Comparison of ENCODE assay signal across 9 mouse cellular contexts in the genomic region with DNA sequence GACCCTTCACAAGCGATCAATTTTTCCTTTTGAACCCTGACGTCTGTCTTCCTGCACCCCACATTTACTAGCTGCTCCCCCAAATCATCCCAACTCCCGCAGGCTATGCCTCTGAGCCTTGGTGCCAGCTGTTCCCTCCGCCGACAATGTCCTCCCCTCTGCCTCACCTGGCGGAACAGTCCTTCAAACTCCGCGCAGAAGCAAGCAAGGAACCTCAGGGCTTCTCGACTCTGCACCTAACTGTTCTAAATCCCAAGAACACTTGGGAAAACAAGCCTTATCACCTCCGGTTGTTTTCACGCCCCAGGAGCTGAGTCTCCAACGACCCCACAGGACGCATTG. TPM values are rescaled to one million over a fixed set of nuclear protein-coding genes. Genes with fewer than 3 reads are reported as not detected.
DNase-seq lines count a peak whose midpoint lies in the region; ATAC-seq and TF ChIP-seq lines count a peak whose summit lies in the region.
"Had no signal": no experiment of that assay in that cellular context is flagged by ENCODE, and none has a peak within 500 bp of the region (broad histone marks: within the 10 kb centered on the region; RNA-seq: fewer than 3 reads in every experiment).

No protein-coding gene starts in this region.

- intact Hi-C loops in gastrocnemius, postnatal 14 days (cut with DNase I; ENCODE audit: low total_unique reads), result no loop called here

- peak overlapping the region; percentile 99 for H3K9ac ChIP-seq in ES-Bruce4 (ENCODE audit: low read depth, poor library complexity, severe bottlenecking)
- peak overlapping the region; percentile 98 for H3K9ac ChIP-seq in forebrain, embryonic 13.5 days
- H3K9ac ChIP-seq in kidney, embryonic 14.5 days (ENCODE audit: low read depth, low read length), result peak overlapping the region; percentile 99
- H3K9ac ChIP-seq in midbrain, embryonic 12.5 days (replicated peaks), result peak overlapping the region; percentile 98

- H3K36me3 ChIP-seq in ES-Bruce4 (ENCODE audit: control insufficient read depth, insufficient read depth, low read length, poor library complexity, severe bottlenecking), result no peaks in the 10 kb centered on the region
- H3K36me3 ChIP-seq in forebrain, embryonic 13.5 days (ENCODE audit: poor library complexity, severe bottlenecking), result no peaks in the 10 kb centered on the region
- no peaks in the 10 kb centered on the region for H3K36me3 ChIP-seq in kidney, embryonic 14.5 days (ENCODE audit: control insufficient read depth, insufficient read depth, low read length)
- H3K36me3 ChIP-seq in midbrain, embryonic 12.5 days, result no peaks in the 10 kb centered on the region

- peak overlapping the region; percentile 73 for H3K27ac ChIP-seq in ES-Bruce4 (ENCODE audit: insufficient read depth, low read length)
- peak overlapping the region; percentile 97 for H3K27ac ChIP-seq in forebrain, embryonic 13.5 days
- H3K27ac ChIP-seq in kidney, embryonic 14.5 days (ENCODE audit: low read depth, low read length), result peak overlapping the region; percentile 99; the same call in 1 of the 2 replicates
- H3K27ac ChIP-seq in midbrain, embryonic 12.5 days (replicated peaks), result peak overlapping the region; percentile 98

- no peaks in the 10 kb centered on the region for H3K27me3 ChIP-seq in ES-Bruce4 (ENCODE audit: control insufficient read depth, insufficient read depth, low read length, poor library complexity, severe bottlenecking)
- H3K27me3 ChIP-seq in forebrain, embryonic 13.5 days, result no peaks in the 10 kb centered on the region
- H3K27me3 ChIP-seq in kidney, embryonic 14.5 days (ENCODE audit: control insufficient read depth, insufficient read depth, low read length), result no peaks in the 10 kb centered on the region
- no peaks in the 10 kb centered on the region for H3K27me3 ChIP-seq in midbrain, embryonic 12.5 days
- H3K27me3 ChIP-seq: Patski had no signal

- peak overlapping the region; percentile 68 for H3K4me2 ChIP-seq in forebrain, embryonic 13.5 days
- H3K4me2 ChIP-seq in kidney, embryonic 14.5 days (replicated peaks; ENCODE audit: low read depth, low read length), result peak overlapping the region; percentile 87
- peak overlapping the region; percentile 64 for H3K4me2 ChIP-seq in midbrain, embryonic 12.5 days (replicated peaks)

- peak overlapping the region; percentile 91 for H3K4me3 ChIP-seq in ES-Bruce4 (ENCODE audit: low read depth, low read length)
- peak overlapping the region; percentile 97 for H3K4me3 ChIP-seq in forebrain, embryonic 13.5 days
- peak overlapping the region; percentile 100 for H3K4me3 ChIP-seq in kidney, embryonic 14.5 days (ENCODE audit: low read length)
- peak overlapping the region; percentile 96 for H3K4me3 ChIP-seq in midbrain, embryonic 12.5 days

- no peak for TF ChIP-seq EP300 in ES-Bruce4 (IDR thresholded peaks at IDR 0.05; ENCODE audit: insufficient read depth, low read depth, low read length)

- peak; percentile 12 for DNase-seq in embryo, embryonic 10 days (ENCODE audit: low spot score)
- DNase-seq in embryo, embryonic 10.5 days (ENCODE audit: low spot score), result no peak
- no peak for DNase-seq in natural killer cell, adult 2 months (ENCODE audit: low spot score in 2 of 2)
- DNase-seq in gastrocnemius, postnatal 14 days, result no peak

- 1% methylated on average over 13 of the region's 13 CpGs for WGBS in forebrain, embryonic 13.5 days
- WGBS in kidney, embryonic 14.5 days, result under 1% methylated on average over 13 of the region's 13 CpGs
- 1% methylated on average over 13 of the region's 13 CpGs for WGBS in midbrain, embryonic 12.5 days

- no peaks in the 10 kb centered on the region for H3K9me3 ChIP-seq in ES-Bruce4 (replicated peaks; ENCODE audit: control insufficient read depth, insufficient read depth, low read length, poor library complexity, severe bottlenecking)
- H3K9me3 ChIP-seq in forebrain, embryonic 13.5 days (replicated peaks), result no peaks in the 10 kb centered on the region
- no peaks in the 10 kb centered on the region for H3K9me3 ChIP-seq in kidney, embryonic 14.5 days (ENCODE audit: control insufficient read depth, low read length)
- H3K9me3 ChIP-seq in midbrain, embryonic 12.5 days, result no peaks in the 10 kb centered on the region

- ATAC-seq in forebrain, embryonic 13.5 days, result no peak
- ATAC-seq in kidney, embryonic 14.5 days (ENCODE audit: low FRiP score, low TSS enrichment), result no peak
- no peak for ATAC-seq in midbrain, embryonic 12.5 days (ENCODE audit: low FRiP score, low read depth)

- no peak for TF ChIP-seq CTCF in ES-Bruce4 (IDR thresholded peaks at IDR 0.05; ENCODE audit: low read depth, low read length)

- no peak for TF ChIP-seq POLR2A in ES-Bruce4 (IDR thresholded peaks at IDR 0.05; ENCODE audit: insufficient read depth, low read length)

- H3K4me1 ChIP-seq in ES-Bruce4 (ENCODE audit: control insufficient read depth, insufficient read depth, low read length), result peaks cover 3% of the 10 kb centered on the region
- H3K4me1 ChIP-seq in forebrain, embryonic 13.5 days, result peaks cover 31% of the 10 kb centered on the region
- peaks cover 9% of the 10 kb centered on the region for H3K4me1 ChIP-seq in kidney, embryonic 14.5 days (ENCODE audit: control insufficient read depth, insufficient read depth, low read length)
- H3K4me1 ChIP-seq in midbrain, embryonic 12.5 days, result peaks cover 9% of the 10 kb centered on the region

RNA-seq across cellular contexts. Expression of gene Raf1, which starts 1.3 kb away (rescaled TPM):
- polyA plus RNA-seq in ES-Bruce4 (2011; ENCODE audit: insufficient read depth, insufficient read length, low read depth, missing spikeins), result 67.7 and 81.1 TPM in 2 replicates
- 137 and 156 TPM in 2 replicates for polyA plus RNA-seq in forebrain, embryonic 13.5 days (2015; fragmentation: Nextera tagmentation; extraction: Ambion mirVana)
- polyA plus RNA-seq in kidney, embryonic 14.5 days (2014; fragmentation: Nextera tagmentation; extraction: Ambion mirVana), result 85.9 and 125 TPM in 2 replicates
- polyA plus RNA-seq in midbrain, embryonic 12.5 days (2016; fragmentation: Nextera tagmentation; extraction: Ambion mirVana), result 157 and 168 TPM in 2 replicates
- total RNA-seq in gastrocnemius, postnatal 14 days (2021), result 10 to 100 TPM; 88.8 to 92.8 TPM
